Mouse (Mus musculus): ENCODE measurements around the gene Slc4a1ap. TPM values are rescaled to one million over a fixed set of nuclear protein-coding genes. Genes with fewer than 3 reads are reported as not detected.
"Not testable (repeated sequence)": the region's sequence is repeated elsewhere in the genome, so short reads cannot be mapped to it uniquely, and the experiment has no call there.

The Slc4a1ap gene
- polyA plus RNA-seq, 1 experiment from 2014 or later = 37.0 TPM

- no peaks in the 10 kb centered on the region for H3K27me3 ChIP-seq (replicated peaks)
- H3K4me1 ChIP-seq = peaks cover 8% of the 10 kb centered on the region
- no peak overlapping the region for H3K4me3 ChIP-seq
- no peak overlapping the region; the same call in 1 of the 2 replicates for H3K9ac ChIP-seq
- no peaks in the 10 kb centered on the region for H3K9me3 ChIP-seq
- H3K36me3 ChIP-seq (replicated peaks) = no peaks in the 10 kb centered on the region
- no peak for ATAC-seq (replicated peaks)
- no peak overlapping the region for H3K27ac ChIP-seq
- peak overlapping the region; percentile 41 for H3K4me2 ChIP-seq
- 6% methylated on average over 20 of the region's 20 CpGs for WGBS
Measured at GRCm38 (mm10) chr5:31571023-31571608, 44.3 kb downstream of the Slc4a1ap start.

- H3K27me3 ChIP-seq (replicated peaks) = no peaks in the 10 kb centered on the region
- no peak overlapping the region for H3K4me2 ChIP-seq
- no peaks in the 10 kb centered on the region for H3K9me3 ChIP-seq
- H3K36me3 ChIP-seq (replicated peaks) = no peaks in the 10 kb centered on the region
- H3K27ac ChIP-seq = no peak overlapping the region
- no peak for ATAC-seq (replicated peaks)
- WGBS = 92% methylated on average over 3 of the region's 3 CpGs
- H3K4me3 ChIP-seq = no peak overlapping the region
- no peak overlapping the region for H3K9ac ChIP-seq
- H3K4me1 ChIP-seq = peaks cover 8% of the 10 kb centered on the region
Measured at GRCm38 (mm10) chr5:31573722-31574121, 46.9 kb downstream of the Slc4a1ap start.

GRCm38 (mm10) chr5:31576539-31576975, 49.8 kb downstream of the Slc4a1ap start:
- WGBS = 72% methylated on average over 7 of the region's 7 CpGs
- ATAC-seq (replicated peaks) = no peak
- Histone ChIP-seq H3K9ac (no peak overlapping the region), H3K27me3 (replicated peaks) (no peaks in the 10 kb centered on the region), H3K4me2 (no peak overlapping the region), H3K4me3 (no peak overlapping the region), H3K4me1 (no peaks in the 10 kb centered on the region), H3K9me3 (no peaks in the 10 kb centered on the region), H3K36me3 (replicated peaks) (no peaks in the 10 kb centered on the region), H3K27ac (no peak overlapping the region)

- WGBS = 78% methylated on average over 6 of the region's 6 CpGs
- no peak overlapping the region for H3K4me2 ChIP-seq
- no peaks in the 10 kb centered on the region for H3K36me3 ChIP-seq (replicated peaks)
- H3K4me1 ChIP-seq = no peaks in the 10 kb centered on the region
- no peak for ATAC-seq (replicated peaks)
- no peak overlapping the region for H3K27ac ChIP-seq
- H3K9me3 ChIP-seq = no peaks in the 10 kb centered on the region
- no peaks in the 10 kb centered on the region for H3K27me3 ChIP-seq (replicated peaks)
- H3K9ac ChIP-seq = no peak overlapping the region
- no peak overlapping the region for H3K4me3 ChIP-seq
Measured at GRCm38 (mm10) chr5:31581263-31581662, 54.5 kb downstream of the Slc4a1ap start.

- Histone ChIP-seq H3K27me3 (replicated peaks) (no peaks in the 10 kb centered on the region), H3K9me3 (no peaks in the 10 kb centered on the region), H3K27ac (no peak overlapping the region), H3K4me1 (no peaks in the 10 kb centered on the region), H3K9ac (no peak overlapping the region), H3K36me3 (replicated peaks) (no peaks in the 10 kb centered on the region), H3K4me3 (no peak overlapping the region), H3K4me2 (no peak overlapping the region)
- no peak for ATAC-seq (replicated peaks)
- 87% methylated on average over 3 of the region's 3 CpGs for WGBS
Measured at GRCm38 (mm10) chr5:31581932-31582331, 55.1 kb downstream of the Slc4a1ap start.

- Histone ChIP-seq H3K27ac (no peak overlapping the region), H3K9ac (no peak overlapping the region), H3K36me3 (replicated peaks) (no peaks in the 10 kb centered on the region), H3K4me2 (no peak overlapping the region), H3K27me3 (replicated peaks) (no peaks in the 10 kb centered on the region), H3K4me3 (no peak overlapping the region), H3K9me3 (no peaks in the 10 kb centered on the region), H3K4me1 (no peaks in the 10 kb centered on the region)
- ATAC-seq (replicated peaks) = no peak
- WGBS = 92% methylated on average over 2 of the region's 2 CpGs
Measured at GRCm38 (mm10) chr5:31583261-31583660, 56.5 kb downstream of the Slc4a1ap start.

- H3K4me2 ChIP-seq = no peak overlapping the region
- H3K36me3 ChIP-seq (replicated peaks) = no peaks in the 10 kb centered on the region
- H3K9me3 ChIP-seq = no peaks in the 10 kb centered on the region
- no peak overlapping the region for H3K4me3 ChIP-seq
- no peaks in the 10 kb centered on the region for H3K27me3 ChIP-seq (replicated peaks)
- H3K27ac ChIP-seq = no peak overlapping the region
- no peak for ATAC-seq (replicated peaks)
- H3K9ac ChIP-seq = no peak overlapping the region
- WGBS = 93% methylated on average over 4 of the region's 4 CpGs
- H3K4me1 ChIP-seq = no peaks in the 10 kb centered on the region
Measured at GRCm38 (mm10) chr5:31585526-31585925, 58.7 kb downstream of the Slc4a1ap start.

- Histone ChIP-seq H3K4me2 (no peak overlapping the region), H3K27me3 (replicated peaks) (no peaks in the 10 kb centered on the region), H3K4me3 (no peak overlapping the region), H3K9ac (no peak overlapping the region), H3K4me1 (no peaks in the 10 kb centered on the region), H3K27ac (no peak overlapping the region), H3K9me3 (no peaks in the 10 kb centered on the region), H3K36me3 (replicated peaks) (no peaks in the 10 kb centered on the region)
- no peak for ATAC-seq (replicated peaks)
- WGBS = 70% methylated on average over 2 of the region's 2 CpGs
Measured at GRCm38 (mm10) chr5:31588016-31588415, 61.2 kb downstream of the Slc4a1ap start.

GRCm38 (mm10) chr5:31588672-31589071, 61.9 kb downstream of the Slc4a1ap start:
- not testable (repeated sequence) for H3K4me3 ChIP-seq; H3K27ac ChIP-seq; ATAC-seq (replicated peaks); H3K4me1 ChIP-seq; H3K36me3 ChIP-seq (replicated peaks); H3K9ac ChIP-seq; H3K9me3 ChIP-seq; H3K4me2 ChIP-seq; H3K27me3 ChIP-seq (replicated peaks)
- 81% methylated on average over 8 of the region's 8 CpGs for WGBS

- Histone ChIP-seq H3K27ac (no peak overlapping the region), H3K4me1 (no peaks in the 10 kb centered on the region), H3K27me3 (replicated peaks) (no peaks in the 10 kb centered on the region), H3K4me3 (no peak overlapping the region), H3K9ac (no peak overlapping the region), H3K9me3 (no peaks in the 10 kb centered on the region), H3K4me2 (no peak overlapping the region), H3K36me3 (replicated peaks) (no peaks in the 10 kb centered on the region)
- ATAC-seq (replicated peaks) = no peak
- WGBS = 75% methylated on average over 14 of the region's 14 CpGs
Measured at GRCm38 (mm10) chr5:31589711-31590319, 63.0 kb downstream of the Slc4a1ap start.

GRCm38 (mm10) chr5:31591122-31591521, 64.3 kb downstream of the Slc4a1ap start:
- Histone ChIP-seq H3K36me3 (replicated peaks) (no peaks in the 10 kb centered on the region), H3K27ac (no peak overlapping the region), H3K4me3 (no peak overlapping the region), H3K4me1 (0 out of 2 replicates have a peak, but pooled peaks cover 3% of the 10 kb centered on the region), H3K9me3 (no peaks in the 10 kb centered on the region), H3K27me3 (replicated peaks) (no peaks in the 10 kb centered on the region), H3K4me2 (no peak overlapping the region), H3K9ac (no peak overlapping the region)
- 93% methylated on average over 7 of the region's 7 CpGs for WGBS
- ATAC-seq (replicated peaks) = no peak

- Histone ChIP-seq H3K4me3 (no peak overlapping the region), H3K4me2 (no peak overlapping the region), H3K4me1 (peaks cover 11% of the 10 kb centered on the region; the same call in 1 of the 2 replicates), H3K27me3 (replicated peaks) (no peaks in the 10 kb centered on the region), H3K27ac (no peak overlapping the region), H3K9me3 (no peaks in the 10 kb centered on the region), H3K36me3 (replicated peaks) (no peaks in the 10 kb centered on the region), H3K9ac (no peak overlapping the region)
- WGBS = 59% methylated on average over 4 of the region's 4 CpGs
- no peak for ATAC-seq (replicated peaks)
Measured at GRCm38 (mm10) chr5:31595868-31596267, 69.1 kb downstream of the Slc4a1ap start.
